Mouse (Mus musculus) midbrain, embryonic 14.5 days (tissue): ENCODE data around the gene Ttyh2. TPM values are rescaled to one million over a fixed set of nuclear protein-coding genes. Genes with fewer than 3 reads are reported as not detected.

Experiments
- ATAC-seq: fragments of 200-750 bp; cut with Nextera tagmentation; 2 replicates; pipeline ENCODE4 v1.8.0; 2017; ENCODE audit warnings: moderate number of reproducible peaks, moderate library complexity; ENCODE audit not compliant: low FRiP score, low TSS enrichment
- DNase-seq: peaks from one replicate; pipeline ENCODE4 v3.0.0-alpha.2; 2015
- H3K27ac ChIP-seq: fragments of 300-500 bp; sonication (generic); replicated peaks from 2 replicates; pipeline ENCODE4 v1.5.1; 2014; ENCODE audit warnings: mild to moderate bottlenecking, low read depth, low read length, moderate library complexity
- H3K27me3 ChIP-seq: fragments of 300-500 bp; sonication (generic); 2 replicates; pipeline ENCODE4 v1.6.1; 2014; ENCODE audit warnings: low read length, control low read depth, mixed read lengths; ENCODE audit not compliant: control insufficient read depth, insufficient read depth
- H3K36me3 ChIP-seq: fragments of 300-500 bp; sonication (generic); 2 replicates; pipeline ENCODE4 v1.6.1; 2014; ENCODE audit warnings: low read length, control low read depth; ENCODE audit not compliant: control insufficient read depth, insufficient read depth
- H3K4me1 ChIP-seq: fragments of 300-500 bp; sonication (generic); 2 replicates; pipeline ENCODE4 v1.6.1; 2014; ENCODE audit warnings: mild to moderate bottlenecking, antibody characterized with exemption, low read length, control low read depth; ENCODE audit not compliant: control insufficient read depth, insufficient read depth
- H3K4me2 ChIP-seq: fragments of 300-500 bp; sonication (generic); 2 replicates; pipeline ENCODE4 v1.6.1; 2014; ENCODE audit warnings: mild to moderate bottlenecking, low read length, moderate library complexity
- H3K4me3 ChIP-seq: fragments of 300-500 bp; sonication (generic); replicated peaks from 2 replicates; pipeline ENCODE4 v1.5.1; 2014; ENCODE audit warnings: low read depth, low read length
- H3K9ac ChIP-seq: fragments of 300-500 bp; sonication (generic); replicated peaks from 2 replicates; pipeline ENCODE4 v1.6.1; 2014; ENCODE audit warnings: mild to moderate bottlenecking, low read length, moderate library complexity
- H3K9me3 ChIP-seq: fragments of 300-500 bp; sonication (generic); 2 replicates; pipeline ENCODE4 v1.6.1; 2016; ENCODE audit warnings: low read length, control low read depth, mixed read lengths; ENCODE audit not compliant: control insufficient read depth
- WGBS: fragments of 180-500 bp; shearing (Covaris S2); extraction: QIAGEN DNeasy Blood & Tissue Kit; methylation state at CpG from one replicate; pipeline ENCODE4 v1.1.7; 2014; 5-methylcytosine and 5-hydroxymethylcytosine counted together
- polyA plus RNA-seq: library from polyadenylated mRNA; unstranded; fragments of >200 nt; fragmentation: Nextera tagmentation; extraction: Ambion mirVana; gene quantifications from 2 replicates; pipeline ENCODE4 v1.2.1, GENCODE M21; 2014

The Ttyh2 gene
- polyA plus RNA-seq, 1 experiment from 2014 or later: 31.0 TPM

GRCm38 (mm10) chr11:114698496-114698895 is 23.3 kb downstream of the Ttyh2 start:
- 94% methylated on average over 7 of the region's 7 CpGs for WGBS
- peaks cover 3% of the 10 kb centered on the region; the same call in 1 of the 2 replicates for H3K4me1 ChIP-seq
- ATAC-seq: no peak
- no peaks in the 10 kb centered on the region for H3K9me3 ChIP-seq
- no peaks in the 10 kb centered on the region for H3K27me3 ChIP-seq
- no peaks in the 10 kb centered on the region for H3K36me3 ChIP-seq
- H3K4me2 ChIP-seq: no peak overlapping the region
- no peak overlapping the region for H3K4me3 ChIP-seq
- H3K27ac ChIP-seq: no peak overlapping the region
- no peak overlapping the region for H3K9ac ChIP-seq
- DNase-seq: no peak

GRCm38 (mm10) chr11:114699511-114699910 is 24.3 kb downstream of the Ttyh2 start:
- H3K4me2 ChIP-seq: no peak overlapping the region
- peaks cover 13% of the 10 kb centered on the region for H3K4me1 ChIP-seq
- DNase-seq (no peak), ATAC-seq (no peak)
- no peaks in the 10 kb centered on the region for H3K36me3 ChIP-seq
- whole genome bisulfite sequencing: 89% methylated on average over 12 of the region's 12 CpGs
- no peaks in the 10 kb centered on the region for H3K27me3 ChIP-seq
- no peak overlapping the region for H3K27ac ChIP-seq
- H3K9ac ChIP-seq: no peak overlapping the region
- H3K9me3 ChIP-seq: no peaks in the 10 kb centered on the region
- no peak overlapping the region for H3K4me3 ChIP-seq

DNA sequence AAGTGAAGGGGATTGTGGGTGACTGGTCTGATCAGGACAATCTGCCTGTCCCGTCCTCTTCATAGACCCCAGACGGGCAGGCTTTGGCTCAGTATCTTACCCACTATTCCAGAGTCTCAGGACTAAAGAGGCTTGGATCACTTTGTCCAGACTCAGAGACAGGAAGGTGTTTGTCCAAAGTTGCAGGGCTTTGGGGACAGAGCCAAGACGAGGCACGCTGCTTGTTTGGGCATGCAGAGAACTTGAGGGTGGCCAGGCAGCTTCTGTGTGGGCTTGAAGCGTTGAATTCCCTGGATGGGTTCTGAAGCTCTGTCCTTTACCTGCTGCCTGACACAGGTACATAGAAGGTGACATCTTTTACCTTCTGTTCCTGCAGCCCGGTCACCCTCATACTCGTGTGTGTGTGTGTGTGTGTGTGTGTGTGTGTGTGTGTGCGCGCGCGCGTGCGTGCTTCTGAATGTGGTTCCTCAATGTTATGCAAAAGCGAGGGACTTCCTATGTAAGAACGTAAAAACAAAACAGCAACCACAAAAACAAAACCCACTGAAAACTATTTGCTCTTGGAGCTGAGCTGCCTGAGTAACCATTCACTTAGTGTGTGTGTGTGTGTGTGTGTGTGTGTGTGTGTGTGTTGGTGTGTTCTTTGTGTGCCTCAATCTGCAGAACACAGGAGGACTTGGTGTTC is 27.2 kb downstream of the Ttyh2 start:
- no peaks in the 10 kb centered on the region for H3K36me3 ChIP-seq
- H3K4me1 ChIP-seq: peaks cover 18% of the 10 kb centered on the region
- WGBS: 88% methylated on average over 15 of the region's 15 CpGs
- H3K9me3 ChIP-seq: no peaks in the 10 kb centered on the region
- H3K9ac ChIP-seq: no peak overlapping the region
- H3K27ac ChIP-seq: 0 out of 2 replicates have a peak overlapping the region, but pooled peaks have one; percentile 14
- ATAC-seq (no peak), DNase-seq (no peak)
- no peak overlapping the region for H3K4me3 ChIP-seq
- H3K4me2 ChIP-seq: no peak overlapping the region
- no peaks in the 10 kb centered on the region for H3K27me3 ChIP-seq

GRCm38 (mm10) chr11:114702996-114703361 is 27.7 kb downstream of the Ttyh2 start:
- no peak overlapping the region for H3K9ac ChIP-seq
- H3K4me3 ChIP-seq: no peak overlapping the region
- H3K27me3 ChIP-seq: no peaks in the 10 kb centered on the region
- DNase-seq: no peak
- H3K36me3 ChIP-seq: no peaks in the 10 kb centered on the region
- WGBS: 85% methylated on average over 6 of the region's 6 CpGs
- H3K9me3 ChIP-seq: no peaks in the 10 kb centered on the region
- ATAC-seq: no peak
- H3K4me2 ChIP-seq: no peak overlapping the region
- H3K27ac ChIP-seq: 0 out of 2 replicates have a peak overlapping the region, but pooled peaks have one; percentile 14
- peaks cover 18% of the 10 kb centered on the region for H3K4me1 ChIP-seq

GRCm38 (mm10) chr11:114704071-114704913 is 29.1 kb downstream of the Ttyh2 start:
- Histone ChIP-seq H3K4me1 (peaks cover 18% of the 10 kb centered on the region), H3K9me3 (no peaks in the 10 kb centered on the region), H3K4me3 (no peak overlapping the region), H3K36me3 (no peaks in the 10 kb centered on the region), H3K9ac (peak overlapping the region; percentile 23; the same call in 1 of the 2 replicates), H3K27me3 (no peaks in the 10 kb centered on the region), H3K27ac (peak overlapping the region; percentile 68), H3K4me2 (0 out of 2 replicates have a peak overlapping the region, but pooled peaks have one; percentile 25)
- peak; percentile 85 for ATAC-seq
- DNase-seq: peak; percentile 85
- 32% methylated on average over 22 of the region's 22 CpGs for WGBS

DNA sequence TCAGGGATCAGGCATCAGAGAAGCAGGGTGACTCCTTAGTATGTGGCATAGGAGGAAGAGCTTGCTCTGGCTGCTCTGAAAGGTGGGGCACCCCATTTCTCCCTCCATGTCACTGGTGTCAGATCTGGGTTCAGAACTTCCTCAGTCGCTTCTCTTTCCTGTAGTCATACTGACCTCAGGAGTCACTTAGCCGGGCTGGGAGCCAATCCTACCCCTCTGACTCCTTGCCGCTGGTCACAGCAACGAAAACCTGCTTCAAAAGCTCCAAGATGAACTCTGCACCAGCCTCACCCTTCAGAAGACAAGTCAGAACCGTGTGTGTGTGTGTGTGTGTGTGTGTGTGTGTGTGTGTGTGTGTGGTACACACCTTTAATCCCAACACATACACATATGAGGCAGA is 31.1 kb downstream of the Ttyh2 start:
- Histone ChIP-seq H3K27ac (no peak overlapping the region), H3K4me3 (no peak overlapping the region), H3K9me3 (no peaks in the 10 kb centered on the region), H3K9ac (no peak overlapping the region), H3K36me3 (no peaks in the 10 kb centered on the region), H3K27me3 (no peaks in the 10 kb centered on the region), H3K4me1 (peaks cover 18% of the 10 kb centered on the region), H3K4me2 (no peak overlapping the region)
- WGBS: 89% methylated on average over 5 of the region's 5 CpGs
- ATAC-seq (no peak), DNase-seq (no peak)

DNA sequence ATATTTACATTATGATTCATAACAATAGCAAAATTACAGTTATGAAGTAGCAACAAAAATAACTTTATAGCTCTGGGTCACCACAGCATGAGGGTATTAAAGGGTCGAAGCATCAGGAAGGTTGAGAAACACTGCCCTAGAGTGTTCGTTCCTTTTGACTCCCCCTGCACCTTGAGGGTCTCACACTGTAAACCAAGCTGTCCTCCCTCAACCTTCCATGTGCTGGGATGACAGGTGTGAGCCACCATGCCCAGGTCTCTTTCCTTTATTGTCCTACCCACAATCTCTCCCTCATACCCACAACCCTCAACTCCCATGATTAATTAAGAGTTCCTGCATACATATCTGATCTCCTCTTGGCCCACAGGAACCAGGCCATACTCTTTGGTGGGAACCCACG is 36.2 kb downstream of the Ttyh2 start:
- DNase-seq: no peak
- no peak overlapping the region for H3K4me2 ChIP-seq
- no peaks in the 10 kb centered on the region for H3K36me3 ChIP-seq
- ATAC-seq: no peak
- 92% methylated on average over 3 of the region's 3 CpGs for WGBS
- no peak overlapping the region for H3K9ac ChIP-seq
- H3K9me3 ChIP-seq: no peaks in the 10 kb centered on the region
- no peak overlapping the region for H3K4me3 ChIP-seq
- no peaks in the 10 kb centered on the region for H3K4me1 ChIP-seq
- no peaks in the 10 kb centered on the region for H3K27me3 ChIP-seq
- H3K27ac ChIP-seq: no peak overlapping the region

GRCm38 (mm10) chr11:114711861-114712260 is 36.6 kb downstream of the Ttyh2 start:
- ATAC-seq: no peak
- Histone ChIP-seq H3K27me3 (no peaks in the 10 kb centered on the region), H3K4me3 (no peak overlapping the region), H3K4me2 (no peak overlapping the region), H3K36me3 (no peaks in the 10 kb centered on the region), H3K4me1 (no peaks in the 10 kb centered on the region), H3K9ac (no peak overlapping the region), H3K9me3 (no peaks in the 10 kb centered on the region), H3K27ac (no peak overlapping the region)
- WGBS: 81% methylated on average over 12 of the region's 12 CpGs
- no peak for DNase-seq
